25 mouse cellular contexts compared by ENCODE assay signal in the genomic region with DNA sequence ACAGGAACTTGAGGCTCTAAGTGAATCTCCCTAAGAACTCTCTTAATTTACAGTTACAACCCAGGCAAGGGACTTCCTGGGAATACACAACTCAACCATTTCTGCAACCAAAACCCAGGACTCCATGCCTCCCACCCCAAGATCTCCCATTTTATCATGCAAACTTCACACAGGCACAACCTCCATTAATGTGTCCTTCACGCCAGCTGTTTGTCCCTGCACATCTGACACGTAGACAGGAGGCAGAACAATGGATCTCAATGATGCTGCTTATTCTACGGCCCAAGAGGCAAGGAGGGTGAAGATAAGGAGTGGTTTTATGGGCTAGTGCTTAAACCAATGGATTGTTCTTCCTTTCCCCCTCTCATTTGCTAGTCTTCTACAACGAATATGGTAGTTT.
"Had no signal": no experiment of that assay in that cellular context is flagged by ENCODE, and none has a peak within 500 bp of the region (broad histone marks: within the 10 kb centered on the region; RNA-seq: fewer than 3 reads in every experiment).

No protein-coding gene starts in this region.

- ATAC-seq: hindbrain, embryonic 16.5 days; inflammation-experienced regulatory T-cells, adult 6 months; intestine, embryonic 15.5 days; intestine, postnatal 0 days had no signal

- H3K27me3 ChIP-seq: heart, embryonic 12.5 days; intestine, embryonic 15.5 days; liver, embryonic 13.5 days; liver, embryonic 15.5 days had no signal

- H3K36me3 ChIP-seq: heart, embryonic 10.5 days; heart, embryonic 12.5 days; intestine, embryonic 15.5 days; limb, embryonic 10.5 days; limb, embryonic 12.5 days; liver, embryonic 13.5 days; liver, embryonic 15.5 days had no signal

- H3K4me2 ChIP-seq: heart, embryonic 12.5 days; hindbrain, embryonic 14.5 days; intestine, embryonic 15.5 days; limb, embryonic 12.5 days; liver, embryonic 11.5 days; liver, embryonic 13.5 days; liver, embryonic 15.5 days had no signal

- H3K4me1 ChIP-seq: heart, embryonic 10.5 days; heart, embryonic 12.5 days; intestine, embryonic 15.5 days; limb, embryonic 10.5 days; limb, embryonic 12.5 days; liver, embryonic 13.5 days; liver, embryonic 15.5 days had no signal

- DNase-seq: gastrocnemius, postnatal 14 days; gastrocnemius, postnatal 36 days; heart, adult 18-20 months; heart, postnatal 10 days; heart, postnatal 36 days; kidney, adult 18-20 months; kidney, adult 8-10 months; kidney, postnatal 10 days; kidney, postnatal 25 days; kidney, postnatal 4 days; liver; liver, embryonic 13.5 days had no signal

- H3K27ac ChIP-seq: heart, embryonic 10.5 days; hindbrain, embryonic 14.5 days; intestine, embryonic 15.5 days; layer of hippocampus, adult 2 months; left cerebral cortex, adult 2 months; limb, embryonic 10.5 days; limb, embryonic 12.5 days; liver, embryonic 13.5 days; liver, embryonic 15.5 days had no signal

- H3K4me3 ChIP-seq: heart, embryonic 10.5 days; heart, embryonic 12.5 days; intestine, embryonic 15.5 days; layer of hippocampus, adult 2 months; left cerebral cortex, adult 2 months; limb, embryonic 10.5 days; limb, embryonic 12.5 days; liver, embryonic 13.5 days; liver, embryonic 15.5 days had no signal

- H3K9ac ChIP-seq: heart, embryonic 12.5 days; hindbrain, embryonic 14.5 days; intestine, embryonic 15.5 days; limb, embryonic 12.5 days; liver, embryonic 13.5 days; liver, embryonic 15.5 days had no signal

- H3K9me3 ChIP-seq: heart, embryonic 10.5 days; heart, embryonic 12.5 days; intestine, embryonic 15.5 days; limb, embryonic 10.5 days; limb, embryonic 12.5 days; liver, embryonic 13.5 days; liver, embryonic 15.5 days had no signal
